ENCODE assay signal across 40 mouse cellular contexts in genomic region chr13:21984486-21984885, GRCm38 (mm10). TPM values are rescaled to one million over a fixed set of nuclear protein-coding genes. Genes with fewer than 3 reads are reported as not detected.
"Had no signal": no experiment of that assay in that cellular context is flagged by ENCODE, and none has a peak within 500 bp of the region (broad histone marks: within the 10 kb centered on the region; RNA-seq: fewer than 3 reads in every experiment).

No protein-coding gene starts in this region.

- H3K27ac ChIP-seq: limb, embryonic 10.5 days; limb, embryonic 12.5 days; limb, embryonic 13.5 days; limb, embryonic 15.5 days; liver, embryonic 12.5 days; liver, embryonic 13.5 days; liver, embryonic 14.5 days; liver, embryonic 15.5 days; lung, embryonic 15.5 days; macrophage; midbrain, embryonic 10.5 days; midbrain, embryonic 12.5 days; midbrain, embryonic 13.5 days; midbrain, embryonic 15.5 days had no signal

- H3K9ac ChIP-seq: limb, embryonic 12.5 days; limb, embryonic 13.5 days; limb, embryonic 15.5 days; liver, embryonic 12.5 days; liver, embryonic 13.5 days; liver, embryonic 14.5 days; liver, embryonic 15.5 days; liver, postnatal 0 days; lung, embryonic 14.5 days; lung, embryonic 15.5 days; midbrain, embryonic 12.5 days; midbrain, embryonic 13.5 days; midbrain, embryonic 15.5 days had no signal

- H3K36me3 ChIP-seq: limb, embryonic 10.5 days; limb, embryonic 12.5 days; limb, embryonic 13.5 days; limb, embryonic 15.5 days; liver, embryonic 12.5 days; liver, embryonic 13.5 days; liver, embryonic 15.5 days; lung, embryonic 15.5 days; midbrain, embryonic 10.5 days; midbrain, embryonic 12.5 days; midbrain, embryonic 13.5 days; midbrain, embryonic 15.5 days had no signal

- ATAC-seq: liver, embryonic 12.5 days; liver, postnatal 0 days; lung, postnatal 0 days; midbrain, embryonic 13.5 days; midbrain, embryonic 15.5 days; midbrain, embryonic 16.5 days had no signal

- H3K4me2 ChIP-seq: limb, embryonic 12.5 days; limb, embryonic 13.5 days; limb, embryonic 15.5 days; liver, embryonic 11.5 days; liver, embryonic 12.5 days; liver, embryonic 13.5 days; liver, embryonic 15.5 days; lung, embryonic 14.5 days; lung, embryonic 15.5 days; midbrain, embryonic 11.5 days; midbrain, embryonic 12.5 days; midbrain, embryonic 13.5 days; midbrain, embryonic 15.5 days had no signal

- H3K4me3 ChIP-seq: limb, embryonic 10.5 days; limb, embryonic 12.5 days; limb, embryonic 13.5 days; limb, embryonic 15.5 days; liver, embryonic 12.5 days; liver, embryonic 13.5 days; liver, embryonic 15.5 days; lung, embryonic 15.5 days; megakaryocyte, embryonic 14.5 days; midbrain, embryonic 10.5 days; midbrain, embryonic 12.5 days; midbrain, embryonic 13.5 days; midbrain, embryonic 15.5 days; myocyte had no signal

- DNase-seq: left cerebral cortex, postnatal 4 days; liver; liver, embryonic 13.5 days; liver, postnatal 0 days; lung, adult 18-20 months; lung, adult 2 months; lung, embryonic 14.5 days; lung, postnatal 10 days; lung, postnatal 14 days; lung, postnatal 36 days; lung, postnatal 4 days; midbrain, embryonic 14.5 days had no signal

- H3K9me3 ChIP-seq: limb, embryonic 10.5 days; limb, embryonic 12.5 days; limb, embryonic 13.5 days; limb, embryonic 15.5 days; liver, embryonic 12.5 days; liver, embryonic 13.5 days; liver, embryonic 15.5 days; lung, embryonic 15.5 days; midbrain, embryonic 10.5 days; midbrain, embryonic 12.5 days; midbrain, embryonic 13.5 days; midbrain, embryonic 15.5 days had no signal

RNA-seq across cellular contexts. Expression of gene Pom121l2, which starts 3.5 kb away (rescaled TPM):
- total RNA-seq: left cerebral cortex, postnatal 10 days; left cerebral cortex, postnatal 25 days; left cerebral cortex, postnatal 36 days; liver, adult 2 months; megakaryocyte, adult 5-6 weeks; megakaryocyte-erythroid progenitor cell, adult 5-6 weeks; monocyte, adult 5-6 weeks had no signal
- polyA plus RNA-seq: liver, adult 2 months; liver, embryonic 11.5 days; liver, embryonic 12.5 days; liver, embryonic 13.5 days; liver, embryonic 14.5 days; liver, embryonic 15.5 days; liver, embryonic 16.5 days; liver, postnatal 0 days; lung, adult 2 months; lung, postnatal 0 days; macrophage; midbrain, embryonic 10.5 days; midbrain, embryonic 11.5 days; midbrain, embryonic 12.5 days; midbrain, embryonic 13.5 days; midbrain, embryonic 14.5 days; midbrain, embryonic 15.5 days; midbrain, embryonic 16.5 days; midbrain, postnatal 0 days; myocyte had no signal

RNA-seq across cellular contexts. Expression of gene Prss16, which starts 25.1 kb away (rescaled TPM):
- total RNA-seq: left cerebral cortex, postnatal 4 days; liver, adult 2 months; monocyte, adult 5-6 weeks had no signal
- polyA plus RNA-seq: liver, adult 2 months; midbrain, embryonic 10.5 days; midbrain, embryonic 12.5 days; midbrain, embryonic 13.5 days; midbrain, embryonic 14.5 days; midbrain, embryonic 15.5 days; midbrain, embryonic 16.5 days; midbrain, postnatal 0 days had no signal

RNA-seq across cellular contexts. Expression of gene Zfp184, which starts 39.6 kb away (rescaled TPM):
- total RNA-seq: monocyte, adult 5-6 weeks had no signal

RNA-seq across cellular contexts. Expression of gene Hist1h2ah, which starts 50.9 kb away (rescaled TPM):
- total RNA-seq: monocyte, adult 5-6 weeks had no signal
- polyA plus RNA-seq: liver, adult 2 months; macrophage; midbrain, embryonic 13.5 days; midbrain, embryonic 14.5 days; midbrain, embryonic 15.5 days; midbrain, embryonic 16.5 days had no signal

RNA-seq across cellular contexts. Expression of gene Hist1h2bk, which starts 51.2 kb away (rescaled TPM):
- polyA plus RNA-seq: macrophage; midbrain, embryonic 16.5 days; midbrain, postnatal 0 days had no signal
